Mouse (Mus musculus) hindbrain, embryonic 13.5 days (tissue): ENCODE measurements around the gene Slc26a8. TPM values are rescaled to one million over a fixed set of nuclear protein-coding genes. Genes with fewer than 3 reads are reported as not detected.

Experiments
- ATAC-seq: fragments of 200-750 bp; cut with Nextera tagmentation; 2 replicates; pipeline ENCODE4 v1.8.0; 2017; ENCODE audit warnings: moderate TSS enrichment; ENCODE audit not compliant: low FRiP score
- H3K27ac ChIP-seq: fragments of 300-500 bp; sonication (generic); 2 replicates; pipeline ENCODE4 v1.5.1; 2015; ENCODE audit warnings: inconsistent platforms, mild to moderate bottlenecking, moderate library complexity
- H3K27me3 ChIP-seq: fragments of 300-500 bp; sonication (generic); 2 replicates; pipeline ENCODE4 v1.6.1; 2015; ENCODE audit warnings: mild to moderate bottlenecking, inconsistent platforms
- H3K36me3 ChIP-seq: fragments of 300-500 bp; sonication (generic); 2 replicates; pipeline ENCODE4 v1.6.1; 2015; ENCODE audit warnings: mild to moderate bottlenecking, inconsistent platforms
- H3K4me1 ChIP-seq: fragments of 300-500 bp; sonication (generic); replicated peaks from 2 replicates; pipeline ENCODE4 v1.6.1; 2015; ENCODE audit warnings: inconsistent platforms
- H3K4me2 ChIP-seq: fragments of 300-500 bp; sonication (generic); 2 replicates; pipeline ENCODE4 v1.6.1; 2015; ENCODE audit warnings: inconsistent platforms, mild to moderate bottlenecking, moderate library complexity
- H3K4me3 ChIP-seq: fragments of 300-500 bp; sonication (generic); 2 replicates; pipeline ENCODE4 v1.5.1; 2015; ENCODE audit warnings: mild to moderate bottlenecking, inconsistent platforms
- H3K9ac ChIP-seq: fragments of 300-500 bp; sonication (generic); 2 replicates; pipeline ENCODE4 v1.6.1; 2015; ENCODE audit warnings: mild to moderate bottlenecking, inconsistent platforms
- H3K9me3 ChIP-seq: fragments of 300-500 bp; sonication (generic); 2 replicates; pipeline ENCODE4 v1.6.1; 2016; ENCODE audit warnings: inconsistent platforms
- WGBS: fragments of 180-500 bp; shearing (Covaris S2); methylation state at CpG from one replicate; pipeline ENCODE4 v1.1.7; 2015; 5-methylcytosine and 5-hydroxymethylcytosine counted together
- polyA plus RNA-seq: library from polyadenylated mRNA; unstranded; fragments of >200 nt; fragmentation: Nextera tagmentation; extraction: Ambion mirVana; gene quantifications from 2 replicates; pipeline ENCODE4 v1.2.1, GENCODE M21; 2015

Gene Slc26a8
- polyA plus RNA-seq, 1 experiment from 2014 or later, result 1.1 TPM

DNA sequence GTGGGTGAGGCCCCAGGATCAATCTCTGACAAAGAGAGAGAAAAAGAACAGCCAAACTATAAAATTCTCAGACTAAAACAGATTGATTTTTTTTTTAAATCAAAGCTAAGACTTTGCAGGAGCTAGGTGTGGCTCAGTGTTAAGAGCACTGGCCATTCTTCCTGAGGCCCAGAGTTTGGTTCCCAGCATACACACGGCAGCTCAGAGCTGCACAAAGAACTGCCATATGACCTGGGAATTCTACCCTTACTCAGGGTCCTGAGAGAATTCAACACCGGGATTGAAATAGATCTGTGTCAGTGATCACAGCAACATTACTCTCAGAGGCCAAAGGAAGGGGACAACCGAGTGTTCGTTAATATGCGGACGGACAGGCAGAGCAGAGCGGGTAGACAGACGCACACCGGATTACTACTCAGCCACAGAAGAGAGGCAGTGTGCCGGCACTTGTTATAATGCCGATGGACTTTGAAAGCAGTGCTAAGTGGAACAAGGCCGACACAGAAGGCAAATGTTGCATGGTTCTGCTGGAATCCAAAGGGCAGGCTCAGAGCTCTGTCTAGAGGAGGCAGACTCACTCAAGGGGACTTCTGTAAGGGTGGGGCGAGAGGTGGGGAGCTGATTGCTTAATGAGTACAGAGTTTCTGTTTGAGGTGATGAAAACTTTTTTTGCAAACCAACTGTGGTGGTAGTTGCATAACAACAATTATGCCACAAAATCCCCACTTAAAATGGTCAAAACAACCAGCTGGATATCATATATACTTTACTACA is 7.5 kb downstream of the Slc26a8 start:
- Histone ChIP-seq H3K4me3 (no peak overlapping the region), H3K27me3 (no peaks in the 10 kb centered on the region), H3K9ac (no peak overlapping the region), H3K4me2 (no peak overlapping the region), H3K9me3 (no peaks in the 10 kb centered on the region), H3K36me3 (no peaks in the 10 kb centered on the region), H3K27ac (no peak overlapping the region), H3K4me1 (no peaks in the 10 kb centered on the region)
- no peak for ATAC-seq
- 84% methylated on average over 13 of the region's 13 CpGs for WGBS

DNA sequence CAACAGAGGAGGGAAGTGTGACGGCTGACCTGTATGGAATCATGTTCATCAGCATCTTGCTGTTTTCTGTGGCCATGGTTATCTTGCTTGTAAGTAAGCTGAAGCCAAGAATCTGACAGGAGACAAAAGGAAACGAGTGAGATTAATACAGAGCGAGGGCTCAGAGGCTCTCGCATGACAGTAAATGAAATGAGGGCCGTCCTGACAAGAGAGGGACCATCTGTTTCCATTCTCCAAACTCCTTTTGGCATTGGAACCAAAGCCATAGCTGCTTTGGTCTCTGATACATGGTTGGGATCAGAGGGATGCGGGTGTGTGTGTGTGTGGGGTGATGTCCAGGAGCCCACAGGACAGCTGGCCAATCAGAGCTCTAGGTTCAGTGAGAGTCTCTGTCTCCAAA is 30.5 kb downstream of the Slc26a8 start:
- no peak for ATAC-seq

DNA sequence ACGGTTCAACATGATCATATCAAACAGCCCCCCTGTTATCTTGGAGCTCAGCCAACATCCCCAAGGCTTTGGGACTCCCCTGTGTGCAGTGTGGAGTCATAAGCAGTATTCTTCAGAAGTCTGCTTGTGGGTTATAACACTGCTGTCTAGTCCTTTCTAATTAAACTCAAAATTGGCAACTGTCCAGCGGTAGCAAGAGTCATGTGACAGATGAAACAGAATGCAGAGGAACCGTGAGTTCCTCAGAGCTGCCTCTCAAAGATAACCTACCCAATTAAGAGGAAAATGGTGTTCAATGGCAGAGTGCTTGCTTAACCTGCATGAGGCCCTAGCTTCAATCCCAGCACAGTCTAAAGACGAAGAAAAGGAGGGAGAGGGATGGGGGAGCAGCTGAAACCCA is 32.1 kb downstream of the Slc26a8 start:
- H3K4me2 ChIP-seq, result no peak overlapping the region
- no peak overlapping the region for H3K4me3 ChIP-seq
- ATAC-seq, result peak; percentile 77
- no peak overlapping the region for H3K9ac ChIP-seq
- 40% methylated on average over 4 of the region's 4 CpGs for WGBS
- no peaks in the 10 kb centered on the region for H3K9me3 ChIP-seq
- no peaks in the 10 kb centered on the region for H3K36me3 ChIP-seq
- no peaks in the 10 kb centered on the region for H3K27me3 ChIP-seq
- peaks cover 6% of the 10 kb centered on the region; the same call in 1 of the 2 replicates for H3K4me1 ChIP-seq
- peak overlapping the region; percentile 20; the same call in 1 of the 2 replicates for H3K27ac ChIP-seq

More for the DNA sequence above, 30.5 kb downstream of the Slc26a8 start:
- Histone ChIP-seq H3K4me2 (no peak overlapping the region), H3K9ac (no peak overlapping the region), H3K9me3 (no peaks in the 10 kb centered on the region), H3K27ac (no peak overlapping the region), H3K27me3 (no peaks in the 10 kb centered on the region), H3K4me3 (no peak overlapping the region), H3K4me1 (peaks cover 6% of the 10 kb centered on the region; the same call in 1 of the 2 replicates), H3K36me3 (no peaks in the 10 kb centered on the region)
- 56% methylated on average over 6 of the region's 6 CpGs for WGBS

DNA sequence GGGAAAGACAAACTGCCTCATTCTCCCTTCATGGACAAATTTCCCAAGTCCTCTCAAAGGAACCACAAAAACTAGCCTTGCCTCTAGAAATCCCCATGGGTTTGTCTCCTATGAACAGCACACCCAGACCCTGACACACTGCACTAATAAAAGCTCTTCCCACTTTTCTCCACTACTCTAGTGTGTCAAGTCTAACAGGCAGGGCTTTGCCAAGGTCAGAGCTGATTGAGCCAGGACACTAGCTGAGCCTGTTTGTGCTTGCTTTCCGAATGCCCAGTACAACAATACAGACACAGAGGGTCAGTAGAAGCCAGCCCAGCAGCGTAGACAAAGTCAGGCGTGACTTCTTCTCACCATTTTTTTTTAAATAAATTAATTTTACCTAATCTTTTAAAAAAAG is 39.8 kb downstream of the Slc26a8 start:
- no peak for ATAC-seq
- Histone ChIP-seq H3K4me2 (no peak overlapping the region), H3K4me1 (no peaks in the 10 kb centered on the region), H3K27ac (no peak overlapping the region), H3K27me3 (no peaks in the 10 kb centered on the region), H3K9me3 (no peaks in the 10 kb centered on the region), H3K36me3 (no peaks in the 10 kb centered on the region), H3K9ac (no peak overlapping the region), H3K4me3 (no peak overlapping the region)
- WGBS, result 67% methylated on average over 3 of the region's 3 CpGs

DNA sequence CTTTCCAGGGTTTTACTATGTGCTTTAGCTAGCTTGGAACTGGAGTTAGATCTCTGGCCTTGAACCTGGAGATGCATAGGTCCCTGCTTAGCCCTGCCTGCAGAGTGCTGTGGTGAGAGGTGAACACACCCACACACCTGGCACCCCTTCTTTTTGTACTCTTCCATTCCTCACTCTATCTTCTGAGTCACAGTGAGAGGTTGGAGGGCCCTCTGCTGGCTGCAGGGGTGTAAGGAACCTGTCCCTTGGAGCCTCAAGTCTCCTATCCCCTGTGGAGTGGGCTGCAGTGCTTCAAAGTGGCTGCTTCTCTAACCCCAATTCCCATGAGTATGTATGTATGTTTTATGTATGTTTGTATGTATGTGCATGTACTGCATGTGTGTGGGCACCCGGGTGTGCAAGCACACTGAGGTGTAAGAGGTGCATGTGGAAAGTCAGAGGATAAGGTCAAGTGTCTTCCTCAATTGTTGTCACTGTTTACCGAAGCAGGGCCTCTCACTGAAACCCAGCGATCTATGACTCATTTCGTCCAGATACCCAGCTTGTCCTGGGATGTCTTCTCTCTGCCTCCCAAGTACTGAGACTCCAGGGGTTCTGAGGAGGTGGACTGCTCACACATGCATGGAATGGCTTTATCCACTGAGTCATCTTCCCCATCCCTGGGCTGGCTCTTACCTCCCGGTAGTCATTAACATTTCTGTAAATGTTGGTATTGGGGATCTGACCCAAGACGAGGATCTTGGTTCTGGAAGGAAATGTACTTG is 41.2 kb downstream of the Slc26a8 start:
- WGBS, result 54% methylated on average over 6 of the region's 6 CpGs
- no peak overlapping the region for H3K9ac ChIP-seq
- H3K36me3 ChIP-seq, result no peaks in the 10 kb centered on the region
- no peaks in the 10 kb centered on the region for H3K4me1 ChIP-seq
- no peak overlapping the region for H3K4me2 ChIP-seq
- no peaks in the 10 kb centered on the region for H3K9me3 ChIP-seq
- no peak overlapping the region for H3K4me3 ChIP-seq
- no peak overlapping the region for H3K27ac ChIP-seq
- no peak for ATAC-seq
- no peaks in the 10 kb centered on the region for H3K27me3 ChIP-seq

DNA sequence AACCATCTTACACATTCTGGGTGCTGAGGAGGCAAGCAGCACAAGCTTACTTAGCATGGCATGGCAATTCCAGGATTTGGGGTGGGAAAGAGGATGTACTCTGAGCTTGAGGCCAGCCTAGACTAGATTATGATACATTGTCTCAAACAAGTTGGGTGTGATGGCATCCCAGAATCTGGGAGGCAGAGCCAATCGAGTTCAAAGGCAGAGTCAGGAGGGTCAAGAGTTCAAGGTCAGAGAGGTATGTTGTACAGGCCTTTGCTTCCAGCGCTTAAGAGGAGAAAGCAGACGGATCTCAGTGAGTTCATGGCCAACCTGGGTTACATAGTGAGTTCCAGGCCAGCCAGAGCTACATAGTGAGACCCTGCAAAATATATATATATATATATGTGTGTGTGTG is 43.8 kb downstream of the Slc26a8 start:
- H3K4me2 ChIP-seq, result no peak overlapping the region
- H3K36me3 ChIP-seq, result no peaks in the 10 kb centered on the region
- H3K4me3 ChIP-seq, result no peak overlapping the region
- no peaks in the 10 kb centered on the region for H3K9me3 ChIP-seq
- H3K27me3 ChIP-seq, result no peaks in the 10 kb centered on the region
- H3K27ac ChIP-seq, result no peak overlapping the region
- ATAC-seq, result no peak
- H3K9ac ChIP-seq, result no peak overlapping the region
- no peaks in the 10 kb centered on the region for H3K4me1 ChIP-seq
- WGBS, result 68% methylated on average over 3 of the region's 3 CpGs

DNA sequence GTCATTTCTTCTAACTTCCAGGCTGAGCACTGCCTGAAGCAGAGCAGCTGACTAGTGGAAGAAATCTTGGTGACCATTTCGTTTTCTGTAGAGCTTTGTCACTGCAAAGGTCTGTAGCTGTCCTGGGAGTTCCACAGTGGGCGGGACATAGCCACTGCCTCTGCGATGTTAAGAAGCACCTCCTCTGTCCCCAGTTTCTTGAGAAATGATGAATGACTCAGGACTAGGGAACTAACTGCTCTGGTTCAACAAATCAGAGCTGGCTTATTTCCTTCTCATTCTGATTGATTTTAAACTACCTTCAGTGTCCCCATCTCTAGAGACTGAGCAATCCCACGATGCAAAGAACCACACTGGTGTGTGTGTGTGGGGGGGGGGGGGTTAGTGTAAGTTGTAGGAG is 45.9 kb downstream of the Slc26a8 start:
- H3K27ac ChIP-seq, result no peak overlapping the region
- no peak overlapping the region for H3K9ac ChIP-seq
- WGBS, result 55% methylated on average over 4 of the region's 4 CpGs
- H3K9me3 ChIP-seq, result no peaks in the 10 kb centered on the region
- no peaks in the 10 kb centered on the region for H3K36me3 ChIP-seq
- no peak overlapping the region for H3K4me3 ChIP-seq
- no peak overlapping the region for H3K4me2 ChIP-seq
- H3K4me1 ChIP-seq, result no peaks in the 10 kb centered on the region
- H3K27me3 ChIP-seq, result no peaks in the 10 kb centered on the region
- no peak for ATAC-seq

DNA sequence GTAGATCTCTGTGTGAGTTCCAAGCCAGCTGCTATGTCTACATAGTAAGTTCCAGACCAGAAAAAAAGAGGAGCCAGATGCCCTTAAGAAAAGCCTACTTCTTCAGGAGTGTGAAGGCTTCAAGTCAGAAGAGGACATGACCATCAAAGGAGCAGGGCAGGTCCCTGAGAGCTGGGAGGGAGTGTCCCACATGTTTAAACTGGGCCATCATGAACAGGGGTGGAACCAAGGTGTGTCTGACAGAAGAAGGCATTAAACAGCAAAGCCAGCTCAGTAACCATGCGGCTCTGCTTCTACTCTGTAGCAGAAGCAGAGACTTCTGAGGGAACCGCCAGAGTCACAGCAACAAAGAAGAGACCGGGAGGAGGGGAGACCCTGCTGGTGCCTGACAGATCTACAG is 46.3 kb downstream of the Slc26a8 start:
- Histone ChIP-seq H3K36me3 (no peaks in the 10 kb centered on the region), H3K27me3 (no peaks in the 10 kb centered on the region), H3K9me3 (no peaks in the 10 kb centered on the region), H3K4me2 (no peak overlapping the region), H3K9ac (no peak overlapping the region), H3K4me1 (no peaks in the 10 kb centered on the region), H3K27ac (no peak overlapping the region), H3K4me3 (no peak overlapping the region)
- ATAC-seq, result no peak
- WGBS, result 41% methylated on average over 3 of the region's 3 CpGs

DNA sequence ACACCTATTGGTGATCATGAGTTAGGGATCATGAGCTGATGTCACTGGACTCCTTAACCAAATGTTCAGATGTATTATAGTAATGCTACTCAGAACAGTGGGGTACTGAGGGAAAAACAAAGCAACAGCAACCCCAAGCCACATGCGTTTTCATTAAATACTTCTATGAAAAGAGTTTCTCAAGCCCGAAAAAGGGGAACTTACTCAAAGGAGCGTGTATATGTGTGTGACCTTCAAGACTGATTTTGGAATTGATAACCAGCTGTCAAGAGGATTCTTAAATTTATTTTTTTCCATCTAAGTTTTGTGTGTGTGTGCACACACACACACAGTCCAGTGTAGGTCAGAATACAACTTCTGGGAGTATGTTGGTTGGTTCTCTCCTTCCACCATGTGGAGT is 49.9 kb downstream of the Slc26a8 start:
- H3K4me1 ChIP-seq, result no peaks in the 10 kb centered on the region
- H3K9me3 ChIP-seq, result no peaks in the 10 kb centered on the region
- ATAC-seq, result no peak
- no peaks in the 10 kb centered on the region for H3K27me3 ChIP-seq
- H3K36me3 ChIP-seq, result no peaks in the 10 kb centered on the region
- H3K4me3 ChIP-seq, result no peak overlapping the region
- no peak overlapping the region for H3K4me2 ChIP-seq
- WGBS, result 84% methylated on average over 3 of the region's 3 CpGs
- H3K9ac ChIP-seq, result no peak overlapping the region
- no peak overlapping the region for H3K27ac ChIP-seq

DNA sequence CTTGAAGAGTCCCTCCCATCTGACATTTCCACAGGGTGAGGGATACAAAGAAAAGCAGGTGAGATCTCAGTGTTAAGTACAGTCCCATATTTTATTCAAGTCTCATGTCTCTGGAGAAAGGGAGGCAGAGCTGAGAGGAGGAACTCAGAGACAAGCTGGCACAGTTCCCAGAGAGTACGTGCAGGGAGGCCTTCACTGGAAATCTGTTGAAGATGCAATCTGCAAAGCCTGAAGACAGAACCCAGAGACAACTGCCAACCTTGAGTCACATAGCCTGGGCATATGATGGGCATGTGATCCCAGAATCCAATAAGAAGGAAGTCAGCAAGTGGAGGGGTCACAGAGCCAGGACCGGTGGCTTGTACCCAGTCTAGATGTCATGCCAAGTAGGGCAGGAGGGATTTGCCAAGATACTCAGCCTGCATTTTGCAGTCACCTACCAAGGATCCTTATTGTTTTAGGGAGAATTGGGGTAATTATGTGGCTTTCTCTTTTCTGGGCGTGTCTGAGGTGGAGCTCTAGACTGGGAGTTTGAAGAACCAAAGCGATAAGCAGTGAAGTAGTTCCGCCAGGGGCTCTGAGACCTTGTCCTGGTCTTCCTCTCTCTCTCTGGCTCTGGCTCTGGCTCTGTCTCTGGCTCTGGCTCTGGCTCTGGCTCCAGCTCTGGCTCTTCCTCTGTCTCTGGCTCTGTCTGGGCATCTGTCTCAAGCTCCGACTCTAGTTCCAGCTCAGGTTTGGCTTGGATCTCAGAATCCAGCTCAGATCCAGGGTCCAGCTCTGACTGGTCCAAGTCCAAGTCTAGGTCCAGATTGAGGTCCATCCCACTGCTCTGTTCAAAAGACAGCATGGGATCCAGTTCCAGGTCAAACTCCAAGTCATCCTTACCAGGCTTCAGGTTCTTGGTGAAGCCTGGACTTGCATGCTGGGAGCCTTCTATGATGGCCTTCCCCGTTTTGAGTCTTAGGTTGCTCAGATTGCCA is 52.0 kb downstream of the Slc26a8 start:
- ATAC-seq, result no peak
- no peaks in the 10 kb centered on the region for H3K9me3 ChIP-seq
- no peaks in the 10 kb centered on the region for H3K36me3 ChIP-seq
- no peak overlapping the region for H3K9ac ChIP-seq
- H3K4me3 ChIP-seq, result no peak overlapping the region
- WGBS, result 86% methylated on average over 7 of the region's 7 CpGs
- H3K27ac ChIP-seq, result no peak overlapping the region
- H3K27me3 ChIP-seq, result no peaks in the 10 kb centered on the region
- no peak overlapping the region for H3K4me2 ChIP-seq
- no peaks in the 10 kb centered on the region for H3K4me1 ChIP-seq

DNA sequence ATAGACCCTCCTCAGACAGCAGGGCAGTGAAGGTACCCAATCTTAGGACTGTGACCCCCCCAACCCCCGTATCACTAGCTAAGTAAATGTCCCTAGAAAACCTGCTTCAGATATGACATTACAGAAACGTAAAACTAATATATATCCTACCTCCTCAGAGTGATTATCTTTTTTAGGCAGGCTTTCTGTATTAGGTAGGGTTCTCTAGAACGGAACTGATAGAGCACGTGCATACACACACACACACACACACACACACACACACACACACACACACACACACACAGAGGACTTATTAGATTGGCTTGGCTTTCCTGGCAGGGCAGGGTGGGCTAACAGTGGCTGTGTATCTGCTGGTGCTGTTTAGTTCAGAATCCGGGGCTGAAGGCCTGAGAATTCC is 54.2 kb downstream of the Slc26a8 start:
- H3K9me3 ChIP-seq, result no peaks in the 10 kb centered on the region
- WGBS, result 91% methylated on average over 5 of the region's 5 CpGs
- H3K9ac ChIP-seq, result no peak overlapping the region
- H3K36me3 ChIP-seq, result no peaks in the 10 kb centered on the region
- H3K4me1 ChIP-seq, result no peaks in the 10 kb centered on the region
- H3K4me3 ChIP-seq, result no peak overlapping the region
- H3K27me3 ChIP-seq, result no peaks in the 10 kb centered on the region
- no peak for ATAC-seq
- H3K27ac ChIP-seq, result no peak overlapping the region
- H3K4me2 ChIP-seq, result no peak overlapping the region

DNA sequence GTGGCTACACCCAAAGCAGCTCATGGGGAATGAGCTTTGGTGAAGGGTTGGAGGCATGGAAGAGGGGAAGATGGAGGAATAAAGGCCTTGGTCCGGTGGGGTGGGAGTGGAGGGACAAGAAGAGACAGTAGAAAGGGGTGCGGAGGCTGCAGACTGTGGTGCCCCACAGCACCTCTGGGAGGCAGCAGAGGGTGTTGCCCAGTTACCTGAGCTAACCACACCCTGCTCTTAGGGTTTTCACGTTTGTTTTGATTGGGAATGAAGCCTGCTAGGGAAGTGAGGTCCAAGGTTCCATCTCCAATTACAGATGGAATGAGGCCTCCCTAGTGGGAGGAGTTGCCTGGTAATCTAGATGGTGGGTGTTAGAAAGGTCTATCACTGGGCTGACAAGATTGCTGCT is 60.9 kb downstream of the Slc26a8 start:
- H3K4me3 ChIP-seq, result no peak overlapping the region
- H3K4me1 ChIP-seq, result 0 out of 2 replicates have a peak, but pooled peaks cover 6% of the 10 kb centered on the region
- H3K4me2 ChIP-seq, result no peak overlapping the region
- no peaks in the 10 kb centered on the region for H3K27me3 ChIP-seq
- WGBS, result 46% methylated on average over 3 of the region's 3 CpGs
- H3K9me3 ChIP-seq, result no peaks in the 10 kb centered on the region
- ATAC-seq, result no peak
- H3K36me3 ChIP-seq, result no peaks in the 10 kb centered on the region
- no peak overlapping the region for H3K27ac ChIP-seq
- no peak overlapping the region for H3K9ac ChIP-seq
